In genomic region chr11:119055571-119056131, GRCm38 (mm10) we compare ENCODE assay signal across 8 mouse cellular contexts. TPM values are rescaled to one million over a fixed set of nuclear protein-coding genes. Genes with fewer than 3 reads are reported as not detected.
DNase-seq lines count a peak whose midpoint lies in the region; ATAC-seq and TF ChIP-seq lines count a peak whose summit lies in the region.

No protein-coding gene starts in this region.

- TF ChIP-seq POLR2A in limb, embryonic 14.5 days (IDR thresholded peaks at IDR 0.05; ENCODE audit: borderline replicate concordance, extremely low read depth, insufficient read depth, insufficient read length), result no peak

- peaks cover 35 to 48% of the 10 kb centered on the region in 2 experiments for H3K4me1 ChIP-seq in heart, embryonic 14.5 days (ENCODE audit: control insufficient read depth in 2 of 2, insufficient read depth in 2 of 2, low read length in 2 of 2)
- H3K4me1 ChIP-seq in forebrain, embryonic 12.5 days, result peaks cover 59% of the 10 kb centered on the region
- peaks cover 43% of the 10 kb centered on the region for H3K4me1 ChIP-seq in limb, embryonic 14.5 days (ENCODE audit: control insufficient read depth, insufficient read depth, low read length)
- H3K4me1 ChIP-seq in stomach, embryonic 14.5 days (ENCODE audit: control insufficient read depth, insufficient read depth, low read length), result peaks cover 23% of the 10 kb centered on the region

- no peak overlapping the region for H3K27ac ChIP-seq in heart, embryonic 14.5 days (replicated peaks in 1 of 2; ENCODE audit: control insufficient read depth in 1 of 2, insufficient read depth in 1 of 2, low read depth in 2 of 2, low read length in 2 of 2)
- H3K27ac ChIP-seq in forebrain, embryonic 12.5 days, result no peak overlapping the region
- no peak overlapping the region for H3K27ac ChIP-seq in limb, embryonic 14.5 days (replicated peaks; ENCODE audit: low read depth, low read length)
- no peak overlapping the region for H3K27ac ChIP-seq in stomach, embryonic 14.5 days (ENCODE audit: low read length)

- peak overlapping the region; percentile 95 for H3K9ac ChIP-seq in heart, embryonic 14.5 days (ENCODE audit: low read length)
- peak overlapping the region; percentile 38; the same call in 1 of the 2 replicates for H3K9ac ChIP-seq in forebrain, embryonic 12.5 days
- H3K9ac ChIP-seq in limb, embryonic 14.5 days (ENCODE audit: low read depth, low read length, severe bottlenecking), result no peak overlapping the region
- H3K9ac ChIP-seq in stomach, embryonic 14.5 days (replicated peaks; ENCODE audit: low read depth, low read length), result peak overlapping the region; percentile 4; the same call in 1 of the 2 replicates

- H3K4me2 ChIP-seq in heart, embryonic 14.5 days (ENCODE audit: low read length), result peak overlapping the region; percentile 97
- H3K4me2 ChIP-seq in forebrain, embryonic 12.5 days, result peak overlapping the region; percentile 97
- H3K4me2 ChIP-seq in limb, embryonic 14.5 days (replicated peaks; ENCODE audit: low read depth, low read length, severe bottlenecking), result peak overlapping the region; percentile 98
- H3K4me2 ChIP-seq in stomach, embryonic 14.5 days (replicated peaks; ENCODE audit: low read depth, low read length), result peak overlapping the region; percentile 100

- H3K4me3 ChIP-seq in heart, embryonic 14.5 days (ENCODE audit: control insufficient read depth in 1 of 2, insufficient read depth in 1 of 2, low read depth in 1 of 2, low read length in 2 of 2), result peak overlapping the region; percentile 31 to 66
- H3K4me3 ChIP-seq in forebrain, embryonic 12.5 days (replicated peaks), result peak overlapping the region; percentile 63
- peak overlapping the region; percentile 61 for H3K4me3 ChIP-seq in limb, embryonic 14.5 days (replicated peaks; ENCODE audit: low read length)
- H3K4me3 ChIP-seq in stomach, embryonic 14.5 days (ENCODE audit: low read depth, low read length), result peak overlapping the region; percentile 60

- ATAC-seq in heart, embryonic 14.5 days (ENCODE audit: insufficient number of reproducible peaks, insufficient read depth, low FRiP score, low read depth), result no peak
- ATAC-seq in forebrain, embryonic 12.5 days (ENCODE audit: low FRiP score), result no peak
- no peak for ATAC-seq in limb, embryonic 14.5 days (ENCODE audit: low FRiP score, low read depth)
- ATAC-seq in stomach, embryonic 14.5 days (ENCODE audit: insufficient number of reproducible peaks, insufficient read depth, low FRiP score, low read depth), result no peak
- no peak for ATAC-seq in inflammation-experienced regulatory T-cells, adult 6 months

- DNase-seq in heart, adult 11 months, result no peak
- peak; percentile 20 to 42 for DNase-seq in B cell, adult 2 months
- no peak for DNase-seq in limb, embryonic 14.5 days (ENCODE audit: low spot score)
- DNase-seq in frontal cortex, postnatal 14 days (ENCODE audit: low spot score in 2 of 2), result no peak

- H3K36me3 ChIP-seq in heart, embryonic 14.5 days (ENCODE audit: control insufficient read depth, insufficient read depth, low read length), result no peaks in the 10 kb centered on the region
- no peaks in the 10 kb centered on the region for H3K36me3 ChIP-seq in forebrain, embryonic 12.5 days (replicated peaks)
- H3K36me3 ChIP-seq in limb, embryonic 14.5 days (ENCODE audit: control insufficient read depth, insufficient read depth, low read length), result no peaks in the 10 kb centered on the region
- H3K36me3 ChIP-seq in stomach, embryonic 14.5 days (ENCODE audit: control insufficient read depth, insufficient read depth, low read length), result no peaks in the 10 kb centered on the region

- H3K27me3 ChIP-seq in heart, embryonic 14.5 days (ENCODE audit: control insufficient read depth, insufficient read depth, low read length), result peaks cover 75% of the 10 kb centered on the region
- H3K27me3 ChIP-seq in forebrain, embryonic 12.5 days, result peaks cover 83% of the 10 kb centered on the region
- peaks cover 84% of the 10 kb centered on the region for H3K27me3 ChIP-seq in limb, embryonic 14.5 days (ENCODE audit: control insufficient read depth, insufficient read depth, low read length)
- peaks cover 69% of the 10 kb centered on the region for H3K27me3 ChIP-seq in stomach, embryonic 14.5 days (ENCODE audit: control insufficient read depth, insufficient read depth, low read length)

- 2% methylated on average over 32 of the region's 32 CpGs for WGBS in heart, embryonic 14.5 days
- 2% methylated on average over 32 of the region's 32 CpGs for WGBS in forebrain, embryonic 12.5 days
- WGBS in limb, embryonic 14.5 days, result 2% methylated on average over 32 of the region's 32 CpGs
- WGBS in stomach, embryonic 14.5 days, result 1% methylated on average over 32 of the region's 32 CpGs

- H3K9me3 ChIP-seq in heart, embryonic 14.5 days (ENCODE audit: control insufficient read depth, low read length), result no peaks in the 10 kb centered on the region
- H3K9me3 ChIP-seq in forebrain, embryonic 12.5 days, result no peaks in the 10 kb centered on the region
- no peaks in the 10 kb centered on the region for H3K9me3 ChIP-seq in limb, embryonic 14.5 days (ENCODE audit: control insufficient read depth, low read length)
- H3K9me3 ChIP-seq in stomach, embryonic 14.5 days (ENCODE audit: control insufficient read depth, low read depth, low read length), result no peaks in the 10 kb centered on the region

RNA-seq across cellular contexts. Expression of gene Cbx8, which starts 14.9 kb away (rescaled TPM):
- 9.3 and 9.6 TPM in 2 replicates for polyA plus RNA-seq in heart, embryonic 14.5 days (2014; fragmentation: Nextera tagmentation; extraction: Ambion mirVana)
- 11.5 and 11.7 TPM in 2 replicates for polyA plus RNA-seq in forebrain, embryonic 12.5 days (2016; fragmentation: Nextera tagmentation; extraction: Ambion mirVana)
- polyA plus RNA-seq in limb, embryonic 14.5 days (2012; rRNA removed), result 6.9 and 7.2 TPM in 2 replicates
- polyA plus RNA-seq in limb, embryonic 14.5 days (2014; fragmentation: Nextera tagmentation; extraction: Ambion mirVana), result 10.1 and 12.6 TPM in 2 replicates
- polyA plus RNA-seq in stomach, embryonic 14.5 days (2014; fragmentation: Nextera tagmentation; extraction: Ambion mirVana), result 6.2 and 8.5 TPM in 2 replicates
- 1 to 10 TPM; 6.5 to 7.6 (median 7.5) TPM for polyA plus RNA-seq in inflammation-experienced regulatory T-cells, adult 6 months (2017; shearing (Covaris generic))

RNA-seq across cellular contexts. Expression of gene Cbx4, which starts 30.4 kb away (rescaled TPM):
- 6.5 and 9.2 TPM in 2 replicates for polyA plus RNA-seq in heart, embryonic 14.5 days (2014; fragmentation: Nextera tagmentation; extraction: Ambion mirVana)
- polyA plus RNA-seq in forebrain, embryonic 12.5 days (2016; fragmentation: Nextera tagmentation; extraction: Ambion mirVana), result 12.7 and 14.5 TPM in 2 replicates
- 23.1 and 24.3 TPM in 2 replicates for polyA plus RNA-seq in limb, embryonic 14.5 days (2012; rRNA removed)
- polyA plus RNA-seq in limb, embryonic 14.5 days (2014; fragmentation: Nextera tagmentation; extraction: Ambion mirVana), result 10.9 and 11.4 TPM in 2 replicates
- 7.0 and 8.2 TPM in 2 replicates for polyA plus RNA-seq in stomach, embryonic 14.5 days (2014; fragmentation: Nextera tagmentation; extraction: Ambion mirVana)
- polyA plus RNA-seq in inflammation-experienced regulatory T-cells, adult 6 months (2017; shearing (Covaris generic)), result 1 to 10 TPM; 2.0 to 3.6 (median 2.3) TPM

RNA-seq across cellular contexts. Expression of gene Cbx2, which starts 32.9 kb away (rescaled TPM):
- polyA plus RNA-seq in heart, embryonic 14.5 days (2014; fragmentation: Nextera tagmentation; extraction: Ambion mirVana), result 9.8 and 11.9 TPM in 2 replicates
- 84.2 and 89.3 TPM in 2 replicates for polyA plus RNA-seq in forebrain, embryonic 12.5 days (2016; fragmentation: Nextera tagmentation; extraction: Ambion mirVana)
- polyA plus RNA-seq in limb, embryonic 14.5 days (2012; rRNA removed), result 35.7 and 40.4 TPM in 2 replicates
- polyA plus RNA-seq in limb, embryonic 14.5 days (2014; fragmentation: Nextera tagmentation; extraction: Ambion mirVana), result 29.1 and 35.5 TPM in 2 replicates
- 24.9 and 25.9 TPM in 2 replicates for polyA plus RNA-seq in stomach, embryonic 14.5 days (2014; fragmentation: Nextera tagmentation; extraction: Ambion mirVana)
- 1 to 10 TPM in 2 of 3 experiments, under 1 TPM in 1; 0.83 to 1.6 (median 1.0) TPM for polyA plus RNA-seq in inflammation-experienced regulatory T-cells, adult 6 months (2017; shearing (Covaris generic))

Comparison
In these comparisons a context has a peak if more than half of its experiments do, and no peak if none do; other contexts are left out.
1. DNase-seq: peak in B cell, adult 2 months (2 of 2); none in heart, adult 11 months (single experiment), limb, embryonic 14.5 days (single experiment) and frontal cortex, postnatal 14 days (0 of 2).
2. Peak in every context shown above with its lines, with median percentiles within 50 percentile points of each other: H3K4me2 ChIP-seq and H3K4me3 ChIP-seq.